Mouse (Mus musculus): ENCODE measurements around the gene Smyd4.
"Not testable (repeated sequence)": the region's sequence is repeated elsewhere in the genome, so short reads cannot be mapped to it uniquely, and the experiment has no call there.

Gene Smyd4

GRCm38 (mm10) chr11:75346556-75347187 is 1.6 kb upstream of the Smyd4 start:
- no peak for DNase-seq (ENCODE audit: low spot score)

GRCm38 (mm10) chr11:75347188-75347585 is 1.0 kb upstream of the Smyd4 start:
- no peak for DNase-seq (ENCODE audit: low spot score)

GRCm38 (mm10) chr11:75347596-75347995 is 637 bp upstream of the Smyd4 start:
- no peak for DNase-seq (ENCODE audit: low spot score)

GRCm38 (mm10) chr11:75348890-75349261 is 643 bp downstream of the Smyd4 start:
- no peak for DNase-seq (ENCODE audit: low spot score)

DNA sequence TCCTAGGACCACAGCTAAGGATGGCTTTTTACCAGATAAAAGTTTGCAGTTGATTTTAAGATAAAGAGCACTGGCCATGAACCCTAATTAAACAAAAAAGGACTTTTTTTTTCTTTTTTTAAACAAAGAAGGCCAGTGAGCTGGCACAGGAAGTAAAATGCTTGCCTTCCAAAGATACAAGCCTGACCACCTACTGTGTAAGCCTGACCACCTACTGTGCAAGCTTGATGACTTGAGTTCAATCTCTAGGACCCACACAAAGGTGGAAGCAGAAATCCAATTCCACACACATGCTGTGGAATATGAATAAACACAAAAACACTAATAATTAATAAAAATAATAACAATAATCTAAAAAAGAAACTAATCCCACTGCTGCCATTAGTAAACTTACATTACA is 3.0 kb downstream of the Smyd4 start:
- no peak for DNase-seq (ENCODE audit: low spot score)

DNA sequence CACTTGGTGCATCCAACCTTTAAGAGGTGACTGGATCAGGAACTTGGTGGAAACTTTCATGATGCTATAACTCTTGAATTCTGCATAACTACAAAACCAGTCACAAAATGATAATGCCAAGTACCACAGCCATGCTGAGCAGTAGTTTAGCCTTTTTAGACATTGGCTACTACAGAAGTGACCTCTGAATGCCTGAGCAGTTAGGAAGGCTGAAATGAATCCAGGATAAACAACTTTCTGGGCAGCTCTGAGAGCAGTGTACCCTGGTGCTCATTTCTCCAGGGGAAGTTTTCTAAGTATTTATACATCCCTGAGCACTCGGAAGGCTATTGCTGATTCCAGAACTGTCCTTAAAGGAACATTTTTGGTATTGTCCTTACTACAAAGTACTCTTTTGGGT is 7.2 kb downstream of the Smyd4 start:
- DNase-seq (ENCODE audit: low spot score), result no peak

- DNase-seq (ENCODE audit: low spot score), result no peak
Measured at GRCm38 (mm10) chr11:75377125-75377524, 28.9 kb downstream of the Smyd4 start.

DNA sequence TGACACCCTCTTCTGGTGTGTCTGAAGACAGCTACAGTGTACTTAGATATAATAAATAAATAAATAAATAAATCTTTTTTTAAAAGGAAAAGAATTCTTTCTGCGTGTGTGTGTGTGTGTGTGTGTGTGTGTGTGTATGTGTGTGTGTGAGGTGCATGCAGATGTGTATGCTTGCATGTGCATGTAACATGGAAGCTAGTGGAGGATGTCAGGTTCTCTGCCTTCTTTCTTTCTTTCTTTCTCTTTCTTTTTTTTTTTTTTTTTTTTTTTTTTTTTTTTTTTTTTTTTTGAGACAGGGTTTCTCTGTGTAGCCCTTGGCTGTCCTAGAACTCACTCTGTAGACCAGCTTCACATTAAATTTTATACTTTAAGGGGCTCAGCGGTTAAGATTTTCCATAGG is 30.6 kb downstream of the Smyd4 start:
- not testable (repeated sequence) for DNase-seq (ENCODE audit: low spot score)

DNA sequence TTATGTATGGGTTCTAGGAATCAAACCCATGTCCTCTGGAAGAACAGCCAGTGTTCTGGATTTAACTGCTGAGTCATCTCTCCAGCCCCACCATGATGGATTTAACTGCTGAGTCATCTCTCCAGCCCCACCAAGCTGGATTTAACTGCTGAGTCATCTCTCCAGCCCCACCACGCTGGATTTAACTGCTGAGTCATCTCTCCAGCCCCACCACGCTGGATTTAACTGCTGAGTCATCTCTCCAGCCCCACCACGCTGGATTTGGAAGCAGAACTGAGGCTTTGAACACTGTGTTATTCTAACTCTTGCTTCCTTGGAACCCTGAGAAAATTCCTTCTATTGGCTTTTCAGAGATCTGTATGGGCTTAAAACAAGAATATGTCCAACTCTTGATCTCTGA is 35.3 kb downstream of the Smyd4 start:
- DNase-seq (ENCODE audit: low spot score), result not testable (repeated sequence)

DNA sequence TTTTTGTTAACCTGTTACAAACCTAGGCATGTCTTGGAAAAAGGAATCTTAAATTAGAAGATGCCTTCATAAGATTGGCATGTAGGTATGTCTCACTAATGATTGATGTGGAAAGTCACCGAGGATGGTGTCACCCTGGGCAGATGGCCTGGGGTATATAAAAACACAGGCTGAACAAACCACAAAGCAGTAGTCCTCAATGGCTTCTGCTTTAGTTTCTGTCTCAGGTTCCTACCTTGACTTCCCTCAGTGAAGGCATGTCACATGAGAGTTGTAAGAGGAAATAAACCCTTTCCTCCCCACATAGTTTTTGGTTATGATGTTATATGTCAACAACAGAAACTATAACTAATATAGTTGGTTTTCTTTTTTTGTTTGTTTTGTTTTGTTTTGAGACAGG is 47.4 kb downstream of the Smyd4 start:
- DNase-seq (ENCODE audit: low spot score), result no peak

GRCm38 (mm10) chr11:75397452-75397851 is 49.2 kb downstream of the Smyd4 start:
- DNase-seq (ENCODE audit: low spot score), result no peak

GRCm38 (mm10) chr11:75399411-75399841 is 51.2 kb downstream of the Smyd4 start:
- DNase-seq (ENCODE audit: low spot score), result no peak

DNA sequence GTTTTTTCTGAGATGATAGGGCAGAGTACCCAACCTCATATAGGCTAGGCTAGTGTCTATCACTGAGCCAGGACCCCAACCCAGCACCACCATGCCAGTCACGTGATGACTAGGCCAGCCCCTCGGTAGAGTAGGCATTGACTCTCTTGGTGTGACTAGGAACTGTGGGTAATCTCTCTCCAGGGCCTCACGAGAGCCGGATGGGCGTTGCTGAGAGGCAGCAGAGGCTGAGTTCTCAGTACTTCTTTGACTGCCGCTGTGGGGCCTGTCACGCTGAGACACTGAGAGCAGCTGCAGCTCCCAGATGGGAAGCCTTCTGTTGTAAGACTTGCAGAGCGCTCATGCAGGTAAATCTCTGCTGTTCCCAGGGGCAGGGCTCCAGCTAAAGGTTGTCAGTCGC is 51.9 kb downstream of the Smyd4 start:
- DNase-seq (ENCODE audit: low spot score), result no peak

- peak; percentile 39 for DNase-seq (ENCODE audit: low spot score)
Measured at GRCm38 (mm10) chr11:75402271-75402690, 54.0 kb downstream of the Smyd4 start.

- no peak for DNase-seq (ENCODE audit: low spot score)
Measured at GRCm38 (mm10) chr11:75403301-75404052, 55.2 kb downstream of the Smyd4 start.

DNA sequence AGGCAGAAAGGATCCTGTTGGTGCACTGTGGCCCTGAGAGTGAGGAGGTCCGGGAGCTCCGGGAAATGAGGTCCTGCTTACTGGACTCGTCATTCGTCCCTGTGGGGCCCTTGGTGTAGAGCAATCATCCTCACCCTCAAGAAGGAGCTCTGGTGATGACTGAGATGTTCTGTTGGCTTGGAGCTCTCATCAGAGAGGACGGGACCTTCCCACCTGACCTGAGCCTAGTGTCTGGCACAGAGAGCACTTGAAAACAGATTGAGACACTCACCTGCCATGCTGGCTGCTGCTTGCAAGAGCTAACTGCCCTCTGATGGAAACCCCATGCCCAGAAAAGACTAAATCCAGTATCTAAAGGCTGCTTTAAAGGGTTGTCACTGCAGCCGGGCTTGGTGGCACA is 56.6 kb downstream of the Smyd4 start:
- no peak for DNase-seq (ENCODE audit: low spot score)

GRCm38 (mm10) chr11:75406104-75406503 is 57.9 kb downstream of the Smyd4 start:
- no peak for DNase-seq (ENCODE audit: low spot score)

- no peak for DNase-seq (ENCODE audit: low spot score)
Measured at GRCm38 (mm10) chr11:75406865-75407264, 58.6 kb downstream of the Smyd4 start.

- DNase-seq (ENCODE audit: low spot score), result no peak
Measured at GRCm38 (mm10) chr11:75409679-75410575, 61.7 kb downstream of the Smyd4 start.

DNA sequence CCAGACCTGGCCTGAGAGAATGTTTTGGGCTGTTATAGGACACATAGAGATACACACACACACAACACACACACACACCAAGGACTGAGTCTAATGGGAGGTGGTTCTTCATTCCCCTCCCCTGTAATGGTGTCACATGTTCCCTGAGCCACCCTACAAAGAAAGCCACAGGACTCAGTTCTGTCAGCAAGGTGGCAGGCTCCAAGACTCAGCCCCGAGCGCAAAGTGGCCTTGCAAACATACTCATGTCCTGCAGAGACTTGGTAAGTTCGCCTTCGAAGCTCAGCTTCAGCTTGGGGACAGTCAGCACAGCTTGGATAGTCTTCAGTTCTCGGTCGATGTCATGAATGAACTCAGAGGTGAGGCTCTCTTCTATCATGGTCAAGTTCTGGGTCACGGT is 62.4 kb downstream of the Smyd4 start:
- no peak for DNase-seq (ENCODE audit: low spot score)

DNA sequence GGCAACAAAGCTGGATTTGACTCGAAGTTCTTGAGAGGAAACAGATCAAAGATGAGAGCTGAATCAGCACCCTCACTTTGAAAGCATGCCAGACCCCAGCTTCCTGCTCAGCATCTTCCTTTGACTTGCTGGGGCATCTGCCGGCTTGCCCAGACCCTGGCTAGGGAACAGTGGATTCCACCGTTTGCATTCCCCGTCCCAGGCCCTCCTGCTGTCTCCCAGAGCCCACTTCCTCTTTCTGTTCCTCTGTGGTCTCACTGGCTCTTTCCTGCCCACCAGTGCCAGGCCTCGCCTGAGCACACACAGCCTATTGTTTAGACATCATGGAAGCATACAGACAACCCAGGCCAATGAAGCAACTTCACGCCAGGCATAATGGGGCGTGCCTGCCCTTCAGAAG is 66.9 kb downstream of the Smyd4 start:
- DNase-seq (ENCODE audit: low spot score), result no peak

DNA sequence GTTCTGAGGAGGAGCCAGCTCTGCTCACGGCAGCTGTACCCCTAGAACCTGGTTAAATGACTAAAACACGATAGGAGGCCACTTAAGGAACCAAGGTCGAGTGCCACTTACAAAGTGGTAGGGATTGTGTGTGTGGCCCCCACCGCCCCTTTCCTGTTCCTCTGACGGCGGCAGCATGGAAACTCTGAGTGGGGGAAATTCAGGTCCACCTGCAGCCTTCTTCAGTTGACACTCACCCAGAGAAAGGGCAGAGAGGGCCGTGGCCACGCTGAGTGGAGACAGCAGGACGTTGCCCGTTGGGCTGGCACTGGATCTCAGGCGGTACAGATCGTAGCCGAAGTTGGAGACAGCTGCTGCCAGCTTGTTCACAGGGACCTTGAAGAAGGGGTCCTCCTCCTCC is 67.8 kb downstream of the Smyd4 start:
- DNase-seq (ENCODE audit: low spot score), result no peak

GRCm38 (mm10) chr11:75420037-75420436 is 71.8 kb downstream of the Smyd4 start:
- no peak for DNase-seq (ENCODE audit: low spot score)
